Mouse (Mus musculus): ENCODE data around the gene Maneal. TPM values are rescaled to one million over a fixed set of nuclear protein-coding genes. Genes with fewer than 3 reads are reported as not detected.

The Maneal gene
- total RNA-seq, 4 experiments from 2014 or later: 0.54 to 1.0 (median 0.69) TPM

GRCm38 (mm10) chr4:124849631-124850260, 12.2 kb downstream of the Maneal start:
- DNase-seq (ENCODE audit: low spot score): peak; percentile 37

- peak; percentile 74 for DNase-seq (ENCODE audit: low spot score)
Observed at GRCm38 (mm10) chr4:124847573-124847972, 14.4 kb downstream of the Maneal start.

GRCm38 (mm10) chr4:124843493-124843892, 18.5 kb downstream of the Maneal start:
- no peak for DNase-seq (ENCODE audit: low spot score)

GRCm38 (mm10) chr4:124840998-124841397, 21.0 kb downstream of the Maneal start:
- DNase-seq (ENCODE audit: low spot score): no peak

- no peak for DNase-seq (ENCODE audit: low spot score)
Observed at GRCm38 (mm10) chr4:124838035-124838700, 23.8 kb downstream of the Maneal start.

- no peak for DNase-seq (ENCODE audit: low spot score)
Observed at GRCm38 (mm10) chr4:124832796-124833195, 29.2 kb downstream of the Maneal start.

GRCm38 (mm10) chr4:124829671-124830070, 32.3 kb downstream of the Maneal start:
- DNase-seq (ENCODE audit: low spot score): no peak

GRCm38 (mm10) chr4:124825371-124825965, 36.5 kb downstream of the Maneal start:
- DNase-seq (ENCODE audit: low spot score): no peak

- DNase-seq (ENCODE audit: low spot score): no peak
Observed at GRCm38 (mm10) chr4:124824967-124825366, 37.0 kb downstream of the Maneal start.

GRCm38 (mm10) chr4:124818832-124819231, 43.1 kb downstream of the Maneal start:
- DNase-seq (ENCODE audit: low spot score): no peak

- DNase-seq (ENCODE audit: low spot score): peak; percentile 48
Observed at GRCm38 (mm10) chr4:124817803-124818202, 44.2 kb downstream of the Maneal start.

- DNase-seq (ENCODE audit: low spot score): peak; percentile 31
Observed at GRCm38 (mm10) chr4:124815901-124816300, 46.1 kb downstream of the Maneal start.

GRCm38 (mm10) chr4:124811347-124811975, 50.5 kb downstream of the Maneal start:
- no peak for DNase-seq (ENCODE audit: low spot score)

- no peak for DNase-seq (ENCODE audit: low spot score)
Observed at GRCm38 (mm10) chr4:124810056-124810455, 51.9 kb downstream of the Maneal start.

- DNase-seq (ENCODE audit: low spot score): no peak
Observed at GRCm38 (mm10) chr4:124809136-124809883, 52.7 kb downstream of the Maneal start.

GRCm38 (mm10) chr4:124808511-124808910, 53.5 kb downstream of the Maneal start:
- DNase-seq (ENCODE audit: low spot score): peak; percentile 28

Other genes starting within 250 kb of the Maneal start
- gene Pou3f1, start 205.4 kb downstream of the Maneal start, total RNA-seq (2022): under 1 TPM; 0.09 to 0.31 (median 0.14) TPM
- 10 to 100 TPM; 12.4 to 14.5 (median 13.7) TPM for gene Utp11, start 168.6 kb downstream of the Maneal start, total RNA-seq (2022)
- 10 to 100 TPM in 2 of 4 experiments, 1 to 10 TPM in 2; 8.8 to 18.8 (median 11.2) TPM for gene Fhl3, start 161.5 kb downstream of the Maneal start, total RNA-seq (2022)
- gene Sf3a3, start 147.4 kb downstream of the Maneal start, total RNA-seq (2022): 10 to 100 TPM; 15.5 to 17.3 (median 16.5) TPM
- 1 to 10 TPM; 6.5 to 9.9 (median 7.3) TPM for gene Inpp5b, start 120.3 kb downstream of the Maneal start, total RNA-seq (2022)
- gene Mtf1, start 60.1 kb downstream of the Maneal start, total RNA-seq (2022): 10 to 100 TPM; 12.5 to 18.4 (median 14.5) TPM
- 10 to 100 TPM; 20.8 to 22.5 (median 22.0) TPM for gene Yrdc, start 11.5 kb downstream of the Maneal start, total RNA-seq (2022)
- gene 1110065P20Rik, start 11.0 kb downstream of the Maneal start, total RNA-seq (2022): 10 to 100 TPM; 18.2 to 23.5 (median 21.0) TPM
- gene Epha10, start 18.7 kb upstream of the Maneal start, total RNA-seq (2022): not detected
- 10 to 100 TPM in 1 of 4 experiments, 1 to 10 TPM in 3; 5.8 to 11.1 (median 8.7) TPM for gene 9930104L06Rik, start 74.9 kb upstream of the Maneal start, total RNA-seq (2022)
- 1 to 10 TPM in 1 of 4 experiments, under 1 TPM in 3; 0.69 to 1.1 (median 0.85) TPM for gene Cdca8, start 77.1 kb upstream of the Maneal start, total RNA-seq (2022)
- 1 to 10 TPM; 3.1 to 6.6 (median 4.7) TPM for gene Rspo1, start 124.3 kb upstream of the Maneal start, total RNA-seq (2022)
- gene Gnl2, start 154.4 kb upstream of the Maneal start, total RNA-seq (2022): 10 to 100 TPM; 22.9 to 32.6 (median 24.3) TPM
- under 1 TPM in 1 of 4 experiments, not detected in 3; 0.11 TPM for gene Dnali1, start 203.5 kb upstream of the Maneal start, total RNA-seq (2022)
- gene Snip1, start 204.5 kb upstream of the Maneal start, total RNA-seq (2022): 1 to 10 TPM; 6.2 to 8.1 (median 7.6) TPM
- 10 to 100 TPM; 13.3 to 20.8 (median 19.9) TPM for gene Meaf6, start 223.0 kb upstream of the Maneal start, total RNA-seq (2022)

Data from heart, adult 8-10 months (tissue).